Mouse (Mus musculus) 3T3-L1 (cell line): ENCODE measurements around the gene Ankib1.
A peak's percentile ranks its signal among the peaks of the same experiment; 100 is the strongest.
"Not testable (repeated sequence)": the region's sequence is repeated elsewhere in the genome, so short reads cannot be mapped to it uniquely, and the experiment has no call there.

ENCODE experiments used
- DNase-seq: peaks from one replicate; pipeline ENCODE4 v3.0.0-alpha.2; 2015; ENCODE audit warnings: low read depth, low spot score

Ankib1 gene

GRCm38 (mm10) chr5:3802433-3803291 is at the start of gene Ankib1, which contains the start of gene Krit1:
Ankib1 (minus strand) TSS chr5:3802925.
Krit1 (plus strand) TSS chr5:3803184.
- DNase-seq = peak; percentile 85

- DNase-seq = no peak
Observed at GRCm38 (mm10) chr5:3845026-3845425, 42.3 kb upstream of the Ankib1 start, which contains the start of gene Lrrd1. Lrrd1 (plus strand) TSS chr5:3845173.

- DNase-seq = no peak
Observed at GRCm38 (mm10) chr5:3834107-3834506, 31.4 kb upstream of the Ankib1 start.

- DNase-seq = no peak
Observed at GRCm38 (mm10) chr5:3808472-3808871, 5.7 kb upstream of the Ankib1 start.

- peak; percentile 76 for DNase-seq
Observed at GRCm38 (mm10) chr5:3803292-3804165, 804 bp upstream of the Ankib1 start.

- DNase-seq = peak; percentile 51
Observed at GRCm38 (mm10) chr5:3801672-3802432, 873 bp downstream of the Ankib1 start.

GRCm38 (mm10) chr5:3800881-3801280 is 1.8 kb downstream of the Ankib1 start:
- DNase-seq = no peak

GRCm38 (mm10) chr5:3800041-3800440 is 2.7 kb downstream of the Ankib1 start:
- DNase-seq = no peak

GRCm38 (mm10) chr5:3798656-3799055 is 4.1 kb downstream of the Ankib1 start:
- DNase-seq = not testable (repeated sequence)

GRCm38 (mm10) chr5:3797101-3797500 is 5.6 kb downstream of the Ankib1 start:
- not testable (repeated sequence) for DNase-seq

GRCm38 (mm10) chr5:3791048-3791447 is 11.7 kb downstream of the Ankib1 start:
- no peak for DNase-seq

GRCm38 (mm10) chr5:3787548-3787947 is 15.2 kb downstream of the Ankib1 start:
- DNase-seq = peak; percentile 85

GRCm38 (mm10) chr5:3784751-3785496 is 17.8 kb downstream of the Ankib1 start:
- DNase-seq = no peak

- DNase-seq = no peak
Observed at GRCm38 (mm10) chr5:3783947-3784681, 18.6 kb downstream of the Ankib1 start.

GRCm38 (mm10) chr5:3782670-3783069 is 20.1 kb downstream of the Ankib1 start:
- DNase-seq = peak; percentile 27

- no peak for DNase-seq
Observed at GRCm38 (mm10) chr5:3772017-3772416, 30.7 kb downstream of the Ankib1 start.

GRCm38 (mm10) chr5:3771512-3771911 is 31.2 kb downstream of the Ankib1 start:
- no peak for DNase-seq

GRCm38 (mm10) chr5:3750536-3750935 is 52.2 kb downstream of the Ankib1 start:
- not testable (repeated sequence) for DNase-seq

GRCm38 (mm10) chr5:3732846-3733245 is 69.9 kb downstream of the Ankib1 start:
- DNase-seq = not testable (repeated sequence)

GRCm38 (mm10) chr5:3728820-3729219 is 73.9 kb downstream of the Ankib1 start:
- DNase-seq = no peak
